Mouse (Mus musculus): Measurements from ENCODE around the gene Ddx6.

The Ddx6 gene

DNA sequence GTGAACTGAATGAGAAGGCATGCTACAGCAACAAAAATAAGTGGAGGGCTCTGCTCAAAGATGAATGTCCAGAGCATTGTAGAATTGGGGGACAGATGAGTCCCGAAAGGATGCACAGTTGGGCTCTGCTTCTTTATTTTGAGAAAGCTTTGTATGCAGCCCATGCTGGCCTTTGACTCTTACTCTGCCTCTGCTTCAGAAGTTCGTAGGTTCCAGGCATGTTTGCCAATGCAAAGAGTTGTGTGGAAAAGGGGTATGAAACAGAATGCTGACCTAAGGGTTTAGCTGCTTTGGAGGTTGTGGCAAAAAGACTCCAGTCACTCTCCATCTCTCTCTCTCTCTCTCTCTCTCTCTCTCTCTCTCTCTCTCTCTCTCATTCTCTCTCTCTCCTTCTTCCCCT, 36.9 kb downstream of the Ddx6 start:
- DNase-seq (ENCODE audit: low spot score in 2 of 2), result no peak

- no peak for DNase-seq (ENCODE audit: low spot score in 2 of 2)
Measured at GRCm38 (mm10) chr9:44643103-44643502, 38.4 kb downstream of the Ddx6 start.

GRCm38 (mm10) chr9:44644186-44644585, 39.5 kb downstream of the Ddx6 start:
- no peak for DNase-seq (ENCODE audit: low spot score in 2 of 2)

GRCm38 (mm10) chr9:44645481-44645880, 40.8 kb downstream of the Ddx6 start:
- DNase-seq (ENCODE audit: low spot score in 2 of 2), result no peak

GRCm38 (mm10) chr9:44645924-44646323, 41.2 kb downstream of the Ddx6 start:
- no peak for DNase-seq (ENCODE audit: low spot score in 2 of 2)

DNA sequence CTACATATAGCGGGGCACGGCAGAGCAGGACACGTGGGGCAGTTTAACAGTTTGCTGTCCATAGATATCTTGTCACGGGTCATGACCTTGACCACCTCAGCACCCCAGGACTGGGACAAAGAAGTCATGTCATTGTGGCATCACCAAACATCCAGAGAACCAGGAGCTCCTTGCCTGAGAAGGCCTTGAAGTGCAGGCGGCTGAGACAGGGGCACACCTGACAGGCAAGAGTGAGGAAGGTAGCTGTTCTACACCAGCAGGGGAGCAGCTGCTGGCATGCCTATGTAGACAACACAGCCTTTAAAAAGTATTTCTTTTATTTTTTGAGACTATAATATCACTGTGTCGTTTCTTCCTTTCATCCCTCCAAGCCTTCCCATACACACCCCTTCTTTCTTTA, 41.7 kb downstream of the Ddx6 start:
- DNase-seq (ENCODE audit: low spot score in 2 of 2), result no peak

DNA sequence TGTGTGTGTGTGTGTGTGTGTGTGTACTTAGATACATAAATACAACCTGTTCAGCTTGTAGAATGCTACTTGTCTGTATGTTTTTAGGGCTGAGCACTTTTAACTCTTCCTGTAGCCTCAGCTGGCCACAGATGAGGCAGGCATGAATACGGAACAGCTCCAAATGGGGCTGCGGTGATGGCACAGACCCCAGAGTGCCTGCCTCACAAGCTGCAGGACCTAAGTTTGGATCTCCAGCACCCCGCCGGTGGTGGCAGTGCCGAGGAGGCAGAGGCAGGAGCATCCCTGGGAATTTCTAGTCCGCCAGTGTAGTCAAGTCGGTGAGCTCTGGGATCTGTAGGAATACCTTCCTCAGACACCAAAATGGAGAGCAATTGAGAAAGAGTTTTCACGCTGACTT, 42.3 kb downstream of the Ddx6 start:
- DNase-seq (ENCODE audit: low spot score in 2 of 2), result no peak

DNA sequence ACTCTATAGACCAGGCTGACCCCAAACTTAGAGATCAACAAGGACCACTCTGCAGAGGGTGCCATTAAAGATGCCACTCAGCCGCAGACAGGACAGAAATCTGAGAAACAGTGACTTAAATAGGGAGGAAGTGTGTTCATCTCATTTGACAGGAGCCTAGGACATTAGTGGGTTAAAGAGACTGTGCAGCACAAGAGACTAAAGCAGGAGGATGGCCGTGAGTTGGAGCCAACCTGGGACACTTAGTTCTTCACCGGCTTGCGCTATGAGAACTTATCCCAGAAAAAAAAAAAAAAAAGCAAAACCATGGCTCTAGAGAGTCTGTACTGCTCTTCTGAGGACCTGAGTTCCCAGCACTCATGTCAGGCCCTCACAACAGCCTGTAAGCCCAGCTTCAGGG, 43.0 kb downstream of the Ddx6 start:
- no peak for DNase-seq (ENCODE audit: low spot score in 2 of 2)

- no peak for DNase-seq (ENCODE audit: low spot score in 2 of 2)
Measured at GRCm38 (mm10) chr9:44648881-44649281, 44.2 kb downstream of the Ddx6 start.

- DNase-seq (ENCODE audit: low spot score in 2 of 2), result peak; percentile 51 to 61
Measured at GRCm38 (mm10) chr9:44652027-44652426, 47.3 kb downstream of the Ddx6 start.

GRCm38 (mm10) chr9:44653896-44654295, 49.2 kb downstream of the Ddx6 start:
- no peak for DNase-seq (ENCODE audit: low spot score in 2 of 2)

DNA sequence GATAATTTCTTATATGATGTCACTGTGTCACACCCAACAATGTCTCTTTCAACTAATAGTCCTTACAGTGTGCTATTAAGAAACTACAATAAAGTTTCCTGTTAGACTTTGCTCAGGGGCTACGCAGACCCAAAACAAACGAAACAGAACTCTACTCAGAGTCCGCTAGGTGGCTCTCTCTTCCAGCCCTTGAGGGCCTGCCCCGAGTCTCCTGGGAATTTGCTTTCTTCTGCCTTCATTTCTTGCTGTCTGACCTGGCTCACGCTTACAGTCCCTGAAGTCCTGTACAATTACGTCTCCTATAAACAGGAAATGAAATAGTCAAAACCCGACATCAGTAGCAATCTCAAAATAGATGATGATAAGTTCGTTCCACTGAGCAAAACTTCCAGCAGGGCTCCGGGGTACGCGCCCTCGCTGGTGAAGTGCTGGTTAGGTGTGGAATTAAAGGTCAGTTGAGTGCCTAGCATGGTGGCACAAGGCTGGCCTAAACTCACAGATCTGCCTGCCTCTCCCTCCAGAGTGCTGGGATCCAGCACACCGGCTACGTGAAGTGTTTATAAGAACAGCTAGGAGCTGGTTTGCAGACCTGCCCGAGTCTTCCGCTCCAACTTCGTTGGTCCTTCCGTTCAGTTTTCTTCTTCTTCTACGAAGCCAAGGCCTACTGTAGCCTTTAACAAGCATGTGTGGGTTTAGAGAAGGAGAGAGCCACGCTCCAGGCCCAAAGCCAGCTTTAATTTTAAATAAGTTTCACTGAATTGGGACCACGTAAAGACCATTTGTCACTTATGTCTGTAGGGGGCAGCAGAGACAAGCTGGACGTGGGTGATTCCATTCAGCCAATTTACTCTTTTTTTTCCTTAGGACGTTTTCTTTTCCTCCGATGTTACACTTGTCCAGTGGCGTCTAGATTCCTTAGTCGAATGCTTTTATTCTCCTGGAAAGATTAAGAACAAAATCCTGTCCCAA, 50.7 kb downstream of the Ddx6 start:
- DNase-seq (ENCODE audit: low spot score in 2 of 2), result peak; percentile 49 to 65

- DNase-seq (ENCODE audit: low spot score in 2 of 2), result no peak
Measured at GRCm38 (mm10) chr9:44663706-44664105, 59.0 kb downstream of the Ddx6 start.

- DNase-seq (ENCODE audit: low spot score in 2 of 2), result no peak
Measured at GRCm38 (mm10) chr9:44671416-44671815, 66.7 kb downstream of the Ddx6 start.

- no peak for DNase-seq (ENCODE audit: low spot score in 2 of 2)
Measured at GRCm38 (mm10) chr9:44672291-44672865, 67.7 kb downstream of the Ddx6 start.

DNA sequence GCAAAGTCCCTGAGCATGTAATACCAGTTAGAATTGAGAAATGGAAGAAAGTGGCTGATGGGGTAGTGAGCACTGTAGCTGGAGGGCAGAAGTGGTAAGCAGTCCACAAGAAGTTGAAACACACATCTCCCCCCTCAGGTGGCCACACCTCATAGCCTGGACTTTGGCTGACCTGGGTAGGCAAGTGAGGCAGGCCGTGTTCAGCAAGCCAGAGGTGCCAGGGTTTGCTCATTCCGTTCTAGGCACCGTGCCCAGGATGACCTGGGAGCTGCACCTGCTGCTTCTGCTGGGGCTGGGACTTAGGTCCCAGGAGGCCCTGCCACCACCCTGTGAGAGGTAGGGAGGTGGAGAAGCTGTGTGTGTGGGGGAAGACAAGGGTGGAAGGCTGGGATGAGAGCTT, 68.3 kb downstream of the Ddx6 start, which contains the start of gene Treh:
TSS of gene Treh (plus strand) at position 229 of the 400 bp plus-strand sequence.
- no peak for DNase-seq (ENCODE audit: low spot score in 2 of 2)

DNA sequence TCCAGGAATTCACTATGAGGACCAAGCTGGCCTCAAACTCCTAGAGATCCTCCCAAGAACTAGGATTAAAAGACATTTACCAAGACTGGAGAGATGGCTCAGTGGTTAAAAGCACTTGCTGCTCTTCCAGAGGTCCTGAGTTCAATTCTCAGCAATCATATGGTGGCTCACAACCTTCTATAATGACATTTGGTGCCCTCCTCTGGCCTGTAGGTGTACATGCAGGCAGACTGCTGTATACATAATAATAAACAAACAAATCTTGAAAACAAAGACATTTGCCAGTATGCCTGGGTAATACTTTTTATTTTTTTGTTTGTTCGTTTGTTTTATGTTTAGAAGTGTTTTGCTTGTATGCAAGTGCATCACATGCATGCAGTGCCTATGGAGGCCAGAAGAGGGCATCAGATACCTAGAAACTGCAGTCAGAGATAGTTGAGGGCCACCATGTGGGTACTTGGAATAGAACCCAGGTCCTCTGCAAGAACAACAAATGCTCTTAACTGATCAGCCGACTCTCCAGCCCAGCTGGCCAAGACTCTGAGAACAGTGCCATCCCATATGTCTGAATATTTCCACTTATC, 73.7 kb downstream of the Ddx6 start:
- no peak for DNase-seq (ENCODE audit: low spot score in 2 of 2)

- no peak for DNase-seq (ENCODE audit: low spot score in 2 of 2)
Measured at GRCm38 (mm10) chr9:44679565-44679964, 74.9 kb downstream of the Ddx6 start.

DNA sequence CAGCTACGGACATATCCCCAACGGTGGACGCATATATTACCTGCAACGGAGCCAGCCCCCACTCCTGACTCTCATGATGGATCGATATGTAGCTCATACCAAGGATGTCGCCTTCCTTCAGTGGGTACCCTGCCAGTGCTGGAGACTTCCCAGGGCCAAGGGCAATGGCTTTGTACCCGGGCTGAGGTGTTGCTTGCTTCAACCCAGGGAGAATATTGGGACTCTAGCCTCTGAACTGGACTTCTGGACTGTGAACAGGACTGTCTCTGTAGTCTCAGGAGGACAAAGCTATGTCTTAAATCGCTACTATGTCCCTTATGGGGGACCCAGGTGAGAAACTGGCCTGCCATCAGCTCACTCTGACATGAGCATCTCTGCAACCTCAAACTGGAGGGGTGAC, 78.4 kb downstream of the Ddx6 start:
- DNase-seq (ENCODE audit: low spot score in 2 of 2), result no peak

DNA sequence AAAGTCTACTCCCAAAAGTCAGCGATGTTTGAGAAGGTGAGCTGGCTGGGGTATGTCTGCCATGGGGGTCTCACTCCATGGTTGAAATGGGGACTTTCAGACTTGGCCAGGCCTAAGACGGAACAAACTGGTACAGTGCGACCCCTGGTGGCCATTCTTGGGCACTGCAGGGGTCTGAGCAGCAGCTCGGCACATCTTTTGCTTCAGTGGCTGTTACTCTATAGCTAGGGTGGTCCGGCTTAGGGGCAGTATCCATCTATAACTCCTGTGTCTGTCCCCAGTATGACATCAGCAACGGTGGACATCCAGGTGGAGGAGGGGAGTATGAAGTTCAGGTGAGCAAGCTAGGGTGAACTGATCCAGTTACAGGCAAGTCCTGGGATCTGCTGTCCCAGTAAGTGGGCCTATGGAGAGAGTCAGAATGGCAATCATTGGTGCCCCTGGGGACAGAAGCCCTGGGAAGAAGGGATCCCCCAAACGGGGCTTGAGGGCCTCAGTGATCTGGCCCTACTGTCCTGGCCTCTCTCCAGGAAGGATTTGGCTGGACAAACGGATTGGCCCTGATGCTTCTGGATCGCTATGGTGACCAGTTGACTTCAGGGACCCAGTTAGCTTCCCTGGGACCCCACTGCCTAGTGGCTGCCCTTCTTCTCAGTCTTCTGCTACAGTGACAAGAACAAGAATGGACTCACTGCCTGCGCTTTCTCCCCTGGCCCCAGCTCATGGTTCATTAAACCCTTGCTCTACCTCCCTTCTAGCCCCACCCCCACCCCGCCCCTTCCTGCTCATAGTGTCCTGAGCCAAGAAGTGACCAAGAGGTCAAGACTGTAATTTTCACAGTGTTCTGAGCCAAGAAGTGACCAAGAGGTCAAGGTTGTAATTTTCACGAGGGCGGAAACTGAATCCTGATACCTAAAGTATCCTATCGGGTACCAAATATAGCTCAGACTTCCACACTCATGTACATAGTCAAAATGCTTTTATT, 80.9 kb downstream of the Ddx6 start:
- peak; percentile 69 to 72 for DNase-seq (ENCODE audit: low spot score in 2 of 2)

- no peak for DNase-seq (ENCODE audit: low spot score in 2 of 2)
Measured at GRCm38 (mm10) chr9:44686638-44687037, 81.9 kb downstream of the Ddx6 start.

DNA sequence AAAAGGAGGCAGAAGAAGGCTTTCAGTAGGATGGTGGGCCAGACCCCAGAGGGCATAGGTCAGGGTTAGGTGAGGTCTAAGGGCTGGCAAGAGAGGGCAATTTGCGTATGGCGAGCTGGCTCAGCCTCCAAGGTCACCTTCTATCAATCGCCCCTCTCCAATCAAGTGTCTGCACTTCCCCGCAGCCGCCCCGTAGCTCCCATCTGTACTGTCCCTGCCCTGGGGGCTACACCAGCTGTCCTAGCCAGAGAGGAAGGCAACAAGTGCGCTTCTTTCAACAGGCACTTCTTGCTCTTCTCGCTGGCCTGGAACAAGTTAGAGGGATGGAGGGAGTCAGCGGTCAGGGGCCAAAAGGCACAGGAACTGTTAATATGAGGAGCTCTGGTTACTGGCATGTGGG, 83.3 kb downstream of the Ddx6 start:
- no peak for DNase-seq (ENCODE audit: low spot score in 2 of 2)
